Mouse (Mus musculus) forebrain, embryonic 13.5 days (tissue): ENCODE results near the gene Lmbr1l. TPM values are rescaled to one million over a fixed set of nuclear protein-coding genes. Genes with fewer than 3 reads are reported as not detected.

Source experiments
- ATAC-seq: fragments of 200-750 bp; cut with Nextera tagmentation; 2 replicates; pipeline ENCODE4 v1.8.0; 2017
- H3K27ac ChIP-seq: fragments of 300-500 bp; sonication (generic); 2 replicates; pipeline ENCODE4 v1.5.1; 2015; ENCODE audit warnings: inconsistent platforms, mild to moderate bottlenecking, moderate library complexity
- H3K27me3 ChIP-seq: fragments of 300-500 bp; sonication (generic); 2 replicates; pipeline ENCODE4 v1.6.1; 2015; ENCODE audit warnings: mild to moderate bottlenecking, inconsistent platforms
- H3K36me3 ChIP-seq: fragments of 300-500 bp; sonication (generic); 2 replicates; pipeline ENCODE4 v1.6.1; 2015; ENCODE audit warnings: mild to moderate bottlenecking, inconsistent platforms; ENCODE audit not compliant: poor library complexity, severe bottlenecking
- H3K4me1 ChIP-seq: fragments of 300-500 bp; sonication (generic); 2 replicates; pipeline ENCODE4 v1.6.1; 2015; ENCODE audit warnings: inconsistent platforms
- H3K4me2 ChIP-seq: fragments of 300-500 bp; sonication (generic); 2 replicates; pipeline ENCODE4 v1.6.1; 2015; ENCODE audit warnings: inconsistent platforms, mild to moderate bottlenecking, moderate library complexity
- H3K4me3 ChIP-seq: fragments of 300-500 bp; sonication (generic); 2 replicates; pipeline ENCODE4 v1.5.1; 2015; ENCODE audit warnings: mild to moderate bottlenecking, inconsistent platforms
- H3K9ac ChIP-seq: fragments of 300-500 bp; sonication (generic); 2 replicates; pipeline ENCODE4 v1.6.1; 2015; ENCODE audit warnings: mild to moderate bottlenecking, inconsistent platforms
- H3K9me3 ChIP-seq: fragments of 300-500 bp; sonication (generic); replicated peaks from 2 replicates; pipeline ENCODE4 v1.6.1; 2016; ENCODE audit warnings: inconsistent platforms
- WGBS: fragments of 180-500 bp; shearing (Covaris S2); methylation state at CpG from one replicate; pipeline ENCODE4 v1.1.7; 2015; 5-methylcytosine and 5-hydroxymethylcytosine counted together
- polyA plus RNA-seq: library from polyadenylated mRNA; unstranded; fragments of >200 nt; fragmentation: Nextera tagmentation; extraction: Ambion mirVana; gene quantifications from 2 replicates; pipeline ENCODE4 v1.2.1, GENCODE M21; 2015

The Lmbr1l gene
- polyA plus RNA-seq, 1 experiment from 2014 or later: 39.8 TPM

GRCm38 (mm10) chr15:98860921-98861320 lies 57.1 kb downstream of the Lmbr1l start:
- Histone ChIP-seq H3K27me3 (no peaks in the 10 kb centered on the region), H3K4me1 (no peaks in the 10 kb centered on the region), H3K36me3 (peaks cover 100% of the 10 kb centered on the region), H3K27ac (no peak overlapping the region), H3K4me2 (no peak overlapping the region), H3K9ac (no peak overlapping the region), H3K4me3 (no peak overlapping the region), H3K9me3 (no peaks in the 10 kb centered on the region)
- 94% methylated on average over 18 of the region's 18 CpGs for WGBS
- ATAC-seq: no peak

GRCm38 (mm10) chr15:98859319-98860043 lies 58.5 kb downstream of the Lmbr1l start:
- Histone ChIP-seq H3K36me3 (peaks cover 100% of the 10 kb centered on the region), H3K9ac (no peak overlapping the region), H3K9me3 (no peaks in the 10 kb centered on the region), H3K4me3 (no peak overlapping the region), H3K4me1 (no peaks in the 10 kb centered on the region), H3K27ac (no peak overlapping the region), H3K4me2 (no peak overlapping the region), H3K27me3 (no peaks in the 10 kb centered on the region)
- WGBS: 87% methylated on average over 9 of the region's 9 CpGs
- ATAC-seq: no peak

- WGBS: 94% methylated on average over 16 of the region's 16 CpGs
- no peak overlapping the region for H3K27ac ChIP-seq
- H3K4me2 ChIP-seq: no peak overlapping the region
- no peaks in the 10 kb centered on the region for H3K9me3 ChIP-seq
- H3K27me3 ChIP-seq: no peaks in the 10 kb centered on the region
- no peaks in the 10 kb centered on the region for H3K4me1 ChIP-seq
- no peak for ATAC-seq
- H3K9ac ChIP-seq: no peak overlapping the region
- peaks cover 100% of the 10 kb centered on the region for H3K36me3 ChIP-seq
- H3K4me3 ChIP-seq: no peak overlapping the region
Measured at GRCm38 (mm10) chr15:98854214-98854613, 63.8 kb downstream of the Lmbr1l start.

Other genes with a start within 250 kb of the Lmbr1l start
- gene Rnd1, start 240.8 kb downstream of the Lmbr1l start, polyA plus RNA-seq: 6.3 and 7.0 TPM in 2 replicates
- gene Ccdc65, start 210.0 kb downstream of the Lmbr1l start, polyA plus RNA-seq: 2.1 TPM in 2 replicates
- 3.0 and 4.9 TPM in 2 replicates for gene Fkbp11, start 190.0 kb downstream of the Lmbr1l start, polyA plus RNA-seq
- 49.2 and 55.1 TPM in 2 replicates for gene Arf3, start 155.0 kb downstream of the Lmbr1l start, polyA plus RNA-seq
- gene Wnt10b, start 140.1 kb downstream of the Lmbr1l start, polyA plus RNA-seq: not detected in 2 replicates
- not detected in 2 replicates for gene Wnt1, start 128.4 kb downstream of the Lmbr1l start, polyA plus RNA-seq
- gene Ddn, start 108.7 kb downstream of the Lmbr1l start, polyA plus RNA-seq: 0.05 and 0.15 TPM in 2 replicates
- gene Prkag1, start 86.7 kb downstream of the Lmbr1l start, polyA plus RNA-seq: 95.9 and 99.4 TPM in 2 replicates
- 13.7 and 14.3 TPM in 2 replicates for gene Kmt2d, start 47.0 kb downstream of the Lmbr1l start, polyA plus RNA-seq
- gene Rhebl1, start 23.7 kb downstream of the Lmbr1l start, polyA plus RNA-seq: 31.7 and 33.0 TPM in 2 replicates
- 0.22 and 0.28 TPM in 2 replicates for gene Dhh, start 19.7 kb downstream of the Lmbr1l start, polyA plus RNA-seq
- 1,607 and 1,715 TPM in 2 replicates for gene Tuba1b, start 16.3 kb upstream of the Lmbr1l start, polyA plus RNA-seq
- not detected in 2 replicates for gene Gm49450, start 35.3 kb upstream of the Lmbr1l start, polyA plus RNA-seq
- gene Tuba1a, start 35.5 kb upstream of the Lmbr1l start, polyA plus RNA-seq: 10,586 and 11,102 TPM in 2 replicates
- 97.6 and 102 TPM in 2 replicates for gene Tuba1c, start 111.7 kb upstream of the Lmbr1l start, polyA plus RNA-seq
- gene Prph, start 136.9 kb upstream of the Lmbr1l start, polyA plus RNA-seq: 0.94 and 1.6 TPM in 2 replicates
- 37.8 and 38.6 TPM in 2 replicates for gene Troap, start 156.3 kb upstream of the Lmbr1l start, polyA plus RNA-seq
- gene C1ql4, start 169.6 kb upstream of the Lmbr1l start, polyA plus RNA-seq: 0.39 TPM in 1 of 2 replicates, not detected in the other
- 0.25 and 0.84 TPM in 2 replicates for gene Dnajc22, start 174.9 kb upstream of the Lmbr1l start, polyA plus RNA-seq
- gene Spats2, start 207.7 kb upstream of the Lmbr1l start, polyA plus RNA-seq: 44.6 and 46.2 TPM in 2 replicates